Mouse (Mus musculus): ENCODE data around the gene Fjx1. TPM values are rescaled to one million over a fixed set of nuclear protein-coding genes. Genes with fewer than 3 reads are reported as not detected.

Fjx1 gene
- polyA plus RNA-seq, 1 experiment from 2014 or later: 4.2 TPM

Other genes with a start within 250 kb of the Fjx1 start
- gene Trim44, start 44.7 kb downstream of the Fjx1 start, polyA plus RNA-seq (2014; fragmentation: Nextera tagmentation; extraction: Ambion mirVana): 21.8 and 23.1 TPM in 2 replicates
- gene Pamr1, start 97.5 kb upstream of the Fjx1 start, polyA plus RNA-seq (2014; fragmentation: Nextera tagmentation; extraction: Ambion mirVana): 3.3 and 4.7 TPM in 2 replicates
- 0.23 and 0.43 TPM in 2 replicates for gene Slc1a2, start 206.2 kb upstream of the Fjx1 start, polyA plus RNA-seq (2014; fragmentation: Nextera tagmentation; extraction: Ambion mirVana)

Data from liver, embryonic 11.5 days (tissue).